ENCODE assay signal across 11 mouse cellular contexts in the genomic region with DNA sequence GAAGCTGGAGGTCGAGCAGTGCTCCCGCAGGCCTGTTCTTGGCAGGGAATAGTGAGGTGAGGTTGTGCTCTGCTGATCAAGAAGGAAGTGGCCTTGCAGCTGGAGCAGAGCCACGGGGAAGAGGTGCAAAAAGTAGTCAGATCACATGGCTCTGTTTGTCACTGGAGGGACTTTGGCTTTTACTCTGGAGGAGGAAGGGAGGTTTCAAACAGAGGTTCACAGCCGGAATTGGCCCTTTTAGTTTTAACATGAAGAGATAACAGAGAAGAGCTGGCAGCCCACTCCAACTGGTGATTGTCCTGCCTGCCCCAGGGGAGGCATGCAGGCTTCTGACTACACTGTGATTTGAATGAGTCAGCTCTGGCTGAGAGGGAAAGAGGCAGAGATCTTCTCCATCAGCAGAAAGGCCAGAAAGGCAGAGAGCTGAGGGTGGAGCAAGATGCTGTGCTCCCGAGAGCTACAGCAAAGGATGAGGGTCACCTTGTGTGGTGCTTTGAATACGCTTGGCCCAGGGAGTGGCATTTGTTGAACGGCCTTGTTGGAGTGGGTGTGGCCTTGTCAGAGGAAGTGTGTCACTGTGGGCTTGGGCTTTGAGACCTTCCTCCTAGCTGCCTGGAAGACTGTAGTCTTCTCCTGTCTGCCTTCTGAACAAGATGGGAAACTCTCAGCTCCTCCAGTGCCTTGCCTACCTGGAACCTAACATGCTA. TPM values are rescaled to one million over a fixed set of nuclear protein-coding genes. Genes with fewer than 3 reads are reported as not detected.
DNase-seq lines count a peak whose midpoint lies in the region; ATAC-seq and TF ChIP-seq lines count a peak whose summit lies in the region.
"Had no signal": no experiment of that assay in that cellular context is flagged by ENCODE, and none has a peak within 500 bp of the region (broad histone marks: within the 10 kb centered on the region; RNA-seq: fewer than 3 reads in every experiment).

No protein-coding gene starts in this region.

- no peak for TF ChIP-seq POLR2A in lung, adult 2 months (IDR thresholded peaks at IDR 0.05; ENCODE audit: borderline replicate concordance, extremely low read depth, low read depth, low read length)
- TF ChIP-seq POLR2A in heart, adult 2 months (IDR thresholded peaks at IDR 0.05; ENCODE audit: insufficient read depth, low read depth, low read length): no peak
- TF ChIP-seq POLR2A in kidney, adult 2 months (IDR thresholded peaks at IDR 0.05; ENCODE audit: low read depth, low read length): no peak
- TF ChIP-seq POLR2A in olfactory bulb, adult 2 months (IDR thresholded peaks at IDR 0.05; ENCODE audit: insufficient read depth, low read depth, low read length): no peak

- H3K27me3 ChIP-seq in heart, adult 2 months (ENCODE audit: control insufficient read depth, insufficient read depth, low read length): no peaks in the 10 kb centered on the region
- no peaks in the 10 kb centered on the region for H3K27me3 ChIP-seq in kidney, adult 2 months (replicated peaks; ENCODE audit: control insufficient read depth, insufficient read depth, low read length)
- H3K27me3 ChIP-seq in hindbrain, embryonic 13.5 days: no peaks in the 10 kb centered on the region
- H3K27me3 ChIP-seq in hindbrain, embryonic 16.5 days (replicated peaks; ENCODE audit: control insufficient read depth, insufficient read depth, low read length): no peaks in the 10 kb centered on the region
- H3K27me3 ChIP-seq: stomach, embryonic 15.5 days had no signal

- DNase-seq in lung, adult 18-20 months: peak; percentile 58 to 60
- no peak for DNase-seq in lung, adult 2 months
- DNase-seq in heart, adult 2 months: peak; percentile 57 to 80
- DNase-seq in kidney, adult 2 months: peak; percentile 95
- no peak for DNase-seq in right cerebral cortex, postnatal 4 days
- DNase-seq: left cerebral cortex, postnatal 4 days had no signal

- H3K4me2 ChIP-seq in hindbrain, embryonic 13.5 days: no peak overlapping the region
- H3K4me2 ChIP-seq in hindbrain, embryonic 16.5 days (ENCODE audit: low read length): no peak overlapping the region
- H3K4me2 ChIP-seq: stomach, embryonic 15.5 days had no signal

- H3K27ac ChIP-seq in heart, adult 2 months: peak overlapping the region; percentile 68
- H3K27ac ChIP-seq in kidney, adult 2 months (ENCODE audit: insufficient read depth, low read depth, low read length): peak overlapping the region; percentile 57; the same call in 1 of the 2 replicates
- H3K27ac ChIP-seq in olfactory bulb, adult 2 months (ENCODE audit: insufficient read depth, low read depth, low read length): peak overlapping the region; percentile 22
- no peak overlapping the region for H3K27ac ChIP-seq in hindbrain, embryonic 13.5 days
- no peak overlapping the region for H3K27ac ChIP-seq in hindbrain, embryonic 16.5 days (ENCODE audit: low read depth, low read length)
- H3K27ac ChIP-seq: stomach, embryonic 15.5 days had no signal

- no peak for TF ChIP-seq CTCF in lung, adult 2 months (IDR thresholded peaks at IDR 0.05; ENCODE audit: insufficient read depth, low read length)
- no peak for TF ChIP-seq CTCF in heart, adult 2 months (IDR thresholded peaks at IDR 0.05)
- no peak for TF ChIP-seq CTCF in kidney, adult 2 months (conservative IDR thresholded peaks at IDR 0.05; ENCODE audit: insufficient read depth, insufficient read length, low read depth, low read length)
- no peak for TF ChIP-seq CTCF in olfactory bulb, adult 2 months (IDR thresholded peaks at IDR 0.05; ENCODE audit: insufficient read depth, low read depth, low read length)

- no peaks in the 10 kb centered on the region for H3K36me3 ChIP-seq in heart, adult 2 months (ENCODE audit: control insufficient read depth, insufficient read depth, low read length)
- no peaks in the 10 kb centered on the region for H3K36me3 ChIP-seq in kidney, adult 2 months (ENCODE audit: control insufficient read depth, insufficient read depth, low read length)
- no peaks in the 10 kb centered on the region for H3K36me3 ChIP-seq in hindbrain, embryonic 13.5 days
- H3K36me3 ChIP-seq in hindbrain, embryonic 16.5 days (ENCODE audit: control insufficient read depth, insufficient read depth, low read length): no peaks in the 10 kb centered on the region
- H3K36me3 ChIP-seq: stomach, embryonic 15.5 days had no signal

- H3K9ac ChIP-seq in heart, adult 2 months (ENCODE audit: low read depth, low read length): no peak overlapping the region
- H3K9ac ChIP-seq in hindbrain, embryonic 13.5 days: no peak overlapping the region
- no peak overlapping the region for H3K9ac ChIP-seq in hindbrain, embryonic 16.5 days (ENCODE audit: low read depth, low read length)
- H3K9ac ChIP-seq: stomach, embryonic 15.5 days had no signal

- no peak overlapping the region for H3K4me3 ChIP-seq in lung, adult 2 months (replicated peaks; ENCODE audit: extremely low read depth, low read depth, low read length)
- no peak overlapping the region for H3K4me3 ChIP-seq in heart, adult 2 months
- H3K4me3 ChIP-seq in kidney, adult 2 months (ENCODE audit: insufficient read depth, low read depth, low read length): no peak overlapping the region
- H3K4me3 ChIP-seq in olfactory bulb, adult 2 months (ENCODE audit: insufficient read depth, low read depth, low read length): no peak overlapping the region
- H3K4me3 ChIP-seq in hindbrain, embryonic 13.5 days: no peak overlapping the region
- H3K4me3 ChIP-seq in hindbrain, embryonic 16.5 days (ENCODE audit: low read length): no peak overlapping the region
- H3K4me3 ChIP-seq: stomach, embryonic 15.5 days had no signal

- no peaks in the 10 kb centered on the region for H3K9me3 ChIP-seq in hindbrain, embryonic 13.5 days
- 0 out of 2 replicates have a peak, but pooled peaks cover 2% of the 10 kb centered on the region for H3K9me3 ChIP-seq in hindbrain, embryonic 16.5 days (ENCODE audit: control insufficient read depth, low read length)
- H3K9me3 ChIP-seq: stomach, embryonic 15.5 days had no signal

- ATAC-seq in hindbrain, embryonic 13.5 days (ENCODE audit: low FRiP score): no peak
- no peak for ATAC-seq in hindbrain, embryonic 16.5 days

- 0 out of 2 replicates have a peak, but pooled peaks have one; percentile 23 for TF ChIP-seq EP300 in heart, adult 2 months (IDR thresholded peaks at IDR 0.05; ENCODE audit: insufficient read depth, low read depth, low read length)

- H3K4me1 ChIP-seq in lung, adult 2 months (ENCODE audit: control insufficient read depth, insufficient read depth, low read length): no peaks in the 10 kb centered on the region
- H3K4me1 ChIP-seq in heart, adult 2 months (ENCODE audit: control insufficient read depth, insufficient read depth, low read length): peaks cover 5% of the 10 kb centered on the region
- H3K4me1 ChIP-seq in kidney, adult 2 months (ENCODE audit: control insufficient read depth, insufficient read depth, low read length): peaks cover 12% of the 10 kb centered on the region
- H3K4me1 ChIP-seq in olfactory bulb, adult 2 months (ENCODE audit: control insufficient read depth, insufficient read depth, low read length): peaks cover 21% of the 10 kb centered on the region
- 0 out of 2 replicates have a peak, but pooled peaks cover 9% of the 10 kb centered on the region for H3K4me1 ChIP-seq in hindbrain, embryonic 13.5 days (replicated peaks)
- no peaks in the 10 kb centered on the region for H3K4me1 ChIP-seq in hindbrain, embryonic 16.5 days (ENCODE audit: control insufficient read depth, insufficient read depth, low read depth, low read length)
- H3K4me1 ChIP-seq: stomach, embryonic 15.5 days had no signal

- intact Hi-C loops in heart, adult 2 months (cut with DNase I): no loop called here

- H3K79me2 ChIP-seq in heart, adult 2 months (replicated peaks; ENCODE audit: control insufficient read depth, insufficient read depth, low read length): no peaks in the 10 kb centered on the region

- 40% methylated on average over 7 of the region's 7 CpGs for WGBS in lung, adult 2 months
- WGBS in heart, adult 2 months: 15% methylated on average over 7 of the region's 7 CpGs
- WGBS in kidney, adult 2 months: 19% methylated on average over 7 of the region's 7 CpGs
- 39% methylated on average over 7 of the region's 7 CpGs for WGBS in olfactory bulb, adult 2 months
- 75% methylated on average over 7 of the region's 7 CpGs for WGBS in hindbrain, embryonic 13.5 days
- WGBS in hindbrain, embryonic 16.5 days: 70% methylated on average over 7 of the region's 7 CpGs

RNA-seq across cellular contexts. Expression of a gene that starts 9.0 kb away (rescaled TPM):
- 28.1 and 34.2 TPM in 2 replicates for polyA plus RNA-seq in lung, adult 2 months (2012; rRNA removed)
- total RNA-seq in heart, adult 2 months (2021): 1 to 10 TPM; 2.1 to 3.3 TPM
- polyA plus RNA-seq in heart, adult 2 months (2012; rRNA removed): 6.3 and 11.2 TPM in 2 replicates
- 14.7 and 19.5 TPM in 2 replicates for polyA plus RNA-seq in kidney, adult 2 months (2012; rRNA removed)
- polyA plus RNA-seq in olfactory bulb, adult 2 months (2012; ENCODE audit: insufficient read depth, insufficient read length, low replicate concordance, missing spikeins): not detected in 2 replicates
- 5.3 and 6.6 TPM in 2 replicates for polyA plus RNA-seq in hindbrain, embryonic 13.5 days (2015; fragmentation: Nextera tagmentation; extraction: Ambion mirVana)
- 5.5 and 6.1 TPM in 2 replicates for polyA plus RNA-seq in hindbrain, embryonic 16.5 days (2015; fragmentation: Nextera tagmentation; extraction: Ambion mirVana)

RNA-seq across cellular contexts. Expression of a gene that starts 15.0 kb away (rescaled TPM):
- polyA plus RNA-seq in lung, adult 2 months (2012; rRNA removed): 79.4 and 84.8 TPM in 2 replicates
- 10 to 100 TPM; 18.6 to 19.9 TPM for total RNA-seq in heart, adult 2 months (2021)
- polyA plus RNA-seq in heart, adult 2 months (2012; rRNA removed): 25.6 and 33.3 TPM in 2 replicates
- 91.4 and 96.7 TPM in 2 replicates for polyA plus RNA-seq in kidney, adult 2 months (2012; rRNA removed)
- not detected in 2 replicates for polyA plus RNA-seq in olfactory bulb, adult 2 months (2012; ENCODE audit: insufficient read depth, insufficient read length, low replicate concordance, missing spikeins)
- 21.9 and 24.5 TPM in 2 replicates for polyA plus RNA-seq in hindbrain, embryonic 13.5 days (2015; fragmentation: Nextera tagmentation; extraction: Ambion mirVana)
- 27.4 and 35.8 TPM in 2 replicates for polyA plus RNA-seq in hindbrain, embryonic 16.5 days (2015; fragmentation: Nextera tagmentation; extraction: Ambion mirVana)
- total RNA-seq: monocyte, adult 5-6 weeks had no signal

RNA-seq across cellular contexts. Expression of a gene that starts 31.3 kb away (rescaled TPM):
- 80.3 and 102 TPM in 2 replicates for polyA plus RNA-seq in lung, adult 2 months (2012; rRNA removed)
- 10 to 100 TPM; 30.9 to 42.6 TPM for total RNA-seq in heart, adult 2 months (2021)
- 49.1 and 58.1 TPM in 2 replicates for polyA plus RNA-seq in heart, adult 2 months (2012; rRNA removed)
- polyA plus RNA-seq in kidney, adult 2 months (2012; rRNA removed): 50.2 and 70.7 TPM in 2 replicates
- not detected in 2 replicates for polyA plus RNA-seq in olfactory bulb, adult 2 months (2012; ENCODE audit: insufficient read depth, insufficient read length, low replicate concordance, missing spikeins)
- 54.3 and 57.0 TPM in 2 replicates for polyA plus RNA-seq in hindbrain, embryonic 13.5 days (2015; fragmentation: Nextera tagmentation; extraction: Ambion mirVana)
- 59.6 and 62.5 TPM in 2 replicates for polyA plus RNA-seq in hindbrain, embryonic 16.5 days (2015; fragmentation: Nextera tagmentation; extraction: Ambion mirVana)

RNA-seq across cellular contexts. Expression of a gene that starts 43.3 kb away (rescaled TPM):
- polyA plus RNA-seq in lung, adult 2 months (2012; rRNA removed): 14.4 and 79.5 TPM in 2 replicates
- total RNA-seq in heart, adult 2 months (2021): 100 to 1,000 TPM; 743 to 848 TPM
- 1,153 and 1,176 TPM in 2 replicates for polyA plus RNA-seq in heart, adult 2 months (2012; rRNA removed)
- 113 and 157 TPM in 2 replicates for polyA plus RNA-seq in kidney, adult 2 months (2012; rRNA removed)
- not detected in 2 replicates for polyA plus RNA-seq in olfactory bulb, adult 2 months (2012; ENCODE audit: insufficient read depth, insufficient read length, low replicate concordance, missing spikeins)
- 3.4 and 4.3 TPM in 2 replicates for polyA plus RNA-seq in hindbrain, embryonic 13.5 days (2015; fragmentation: Nextera tagmentation; extraction: Ambion mirVana)
- polyA plus RNA-seq in hindbrain, embryonic 16.5 days (2015; fragmentation: Nextera tagmentation; extraction: Ambion mirVana): 3.3 and 13.6 TPM in 2 replicates

RNA-seq across cellular contexts. Expression of a gene that starts 51.8 kb away (rescaled TPM):
- polyA plus RNA-seq in lung, adult 2 months (2012; rRNA removed): 185 and 203 TPM in 2 replicates
- 100 to 1,000 TPM; 463 to 551 TPM for total RNA-seq in heart, adult 2 months (2021)
- 1,125 and 1,658 TPM in 2 replicates for polyA plus RNA-seq in heart, adult 2 months (2012; rRNA removed)
- 5.1 and 5.3 TPM in 2 replicates for polyA plus RNA-seq in kidney, adult 2 months (2012; rRNA removed)
- polyA plus RNA-seq in olfactory bulb, adult 2 months (2012; ENCODE audit: insufficient read depth, insufficient read length, low replicate concordance, missing spikeins): not detected in 2 replicates
- polyA plus RNA-seq in hindbrain, embryonic 13.5 days (2015; fragmentation: Nextera tagmentation; extraction: Ambion mirVana): 1.9 and 2.7 TPM in 2 replicates
- polyA plus RNA-seq in hindbrain, embryonic 16.5 days (2015; fragmentation: Nextera tagmentation; extraction: Ambion mirVana): 0.49 TPM in 1 of 2 replicates, not detected in the other
- total RNA-seq: left cerebral cortex, postnatal 4 days; monocyte, adult 5-6 weeks had no signal

Comparison
In these comparisons a context has a peak if more than half of its experiments do, and no peak if none do; other contexts are left out.
1. DNase-seq: peak in lung, adult 18-20 months (2 of 2), heart, adult 2 months (2 of 2) and kidney, adult 2 months (single experiment); none in lung, adult 2 months (single experiment) and right cerebral cortex, postnatal 4 days (single experiment).
2. H3K27ac ChIP-seq: peak in heart, adult 2 months (single experiment), kidney, adult 2 months (single experiment) and olfactory bulb, adult 2 months (single experiment); none in hindbrain, embryonic 13.5 days (single experiment) and hindbrain, embryonic 16.5 days (single experiment).
3. RNA of a gene that starts 15.0 kb away (polyA plus RNA-seq): 91.4 to 96.7 TPM in kidney, adult 2 months, 79.4 to 84.8 TPM in lung, adult 2 months, 25.6 to 33.3 TPM in heart, adult 2 months, 27.4 to 35.8 TPM in hindbrain, embryonic 16.5 days and 21.9 to 24.5 TPM in hindbrain, embryonic 13.5 days; not detected in olfactory bulb, adult 2 months; every median in the first group is over 10 times any median in the second.